Mouse (Mus musculus) ES-CJ7 (cell line): ENCODE measurements around the gene Ifrd2.

Experiments used
- DNase-seq: peaks from one replicate; pipeline ENCODE4 v3.0.0; 2011; ENCODE audit warnings: low read depth, low spot score

Gene Ifrd2

GRCm38 (mm10) chr9:107586974-107587832 is at the start of gene Ifrd2:
Gene Ifrd2 (plus strand): TSS chr9:107587642.
- DNase-seq: peak; percentile 99

GRCm38 (mm10) chr9:107538231-107538630 is 49.2 kb upstream of the Ifrd2 start:
- no peak for DNase-seq

DNA sequence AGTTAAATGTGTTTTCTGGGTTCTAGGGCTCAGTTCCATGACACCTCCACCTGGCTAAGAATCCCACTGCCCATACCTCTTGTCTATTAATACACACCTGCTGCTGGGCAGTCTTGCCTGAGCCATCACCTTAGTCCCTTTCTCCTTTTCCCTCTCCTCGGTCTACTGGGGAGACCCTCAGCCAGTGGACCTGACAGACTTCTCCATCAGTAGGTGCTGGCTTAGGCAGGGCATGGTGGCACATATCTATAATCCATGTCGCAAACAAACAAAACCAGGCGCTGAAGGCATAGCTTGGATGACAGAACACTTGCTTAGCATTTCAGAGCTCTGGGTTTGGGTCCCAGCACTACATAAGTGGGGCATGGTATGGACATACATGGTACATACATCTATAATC is 48.7 kb upstream of the Ifrd2 start:
- no peak for DNase-seq

DNA sequence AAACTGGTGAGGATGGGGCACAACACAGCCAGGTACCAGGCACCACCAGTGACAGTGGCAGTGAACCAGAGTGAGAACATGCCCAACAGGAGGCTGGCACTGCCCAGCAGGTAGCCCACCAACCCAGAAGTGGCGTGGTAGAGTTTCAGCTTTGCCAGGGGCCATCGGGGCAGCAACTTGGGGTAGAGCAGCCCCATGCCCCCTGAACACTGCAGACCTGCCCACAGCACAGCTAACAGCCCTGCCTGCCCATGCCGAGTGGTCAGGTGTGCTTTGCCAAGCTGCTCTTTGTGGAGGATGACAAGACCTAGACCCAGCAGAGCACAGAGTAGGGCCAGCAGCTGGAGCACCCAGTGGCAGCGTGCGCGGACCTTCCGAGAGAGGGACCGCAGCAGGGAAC is 47.5 kb upstream of the Ifrd2 start:
- DNase-seq: no peak

- DNase-seq: no peak
Observed at GRCm38 (mm10) chr9:107540420-107540819, 47.0 kb upstream of the Ifrd2 start.

DNA sequence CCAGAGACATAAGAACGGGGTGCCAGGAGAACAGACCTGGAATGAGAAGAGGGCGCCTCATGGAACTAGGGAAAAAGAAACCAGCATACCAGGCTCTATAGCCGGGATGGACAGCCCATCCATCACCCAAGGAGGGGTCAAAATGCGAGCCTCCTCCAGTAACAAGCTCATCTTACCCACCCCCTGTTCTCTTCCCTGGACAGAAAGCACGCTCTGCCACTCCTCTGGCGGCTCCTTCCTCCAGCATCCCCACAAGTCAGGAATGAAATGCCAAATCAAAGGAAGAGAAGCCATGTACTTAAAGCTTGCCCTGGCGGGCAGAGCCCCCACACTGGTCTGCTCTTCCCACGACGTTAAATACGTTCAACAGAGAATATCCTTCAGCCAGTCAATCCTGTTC is 46.4 kb upstream of the Ifrd2 start:
- no peak for DNase-seq

- peak; percentile 97 for DNase-seq
Observed at GRCm38 (mm10) chr9:107541474-107542351, 45.7 kb upstream of the Ifrd2 start, which contains the start of the genes Cyb561d2 and Nprl2. Gene Cyb561d2 (minus strand): TSS chr9:107542193. Gene Nprl2 (plus strand): TSS chr9:107542226.

GRCm38 (mm10) chr9:107542352-107542686 is 45.1 kb upstream of the Ifrd2 start:
- no peak for DNase-seq

DNA sequence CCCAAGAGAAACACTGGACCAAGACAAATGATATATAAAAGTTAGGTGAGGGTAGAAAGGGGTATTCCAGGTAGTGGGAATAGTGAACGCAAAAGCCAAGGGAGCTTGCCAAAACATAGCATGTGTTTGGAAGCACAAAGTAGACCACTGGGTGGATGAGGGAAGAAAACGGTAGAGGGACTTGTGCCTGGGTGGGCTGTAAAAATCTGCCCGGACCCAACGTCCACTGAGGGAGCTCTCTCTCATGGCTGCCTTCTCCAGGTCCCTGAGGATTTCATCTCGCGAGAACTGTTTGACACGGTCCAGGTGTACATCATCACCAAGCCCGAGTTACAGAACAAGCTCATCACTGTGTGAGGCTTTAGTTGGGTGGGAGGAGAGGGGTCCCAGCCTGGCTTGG is 44.7 kb upstream of the Ifrd2 start:
- peak; percentile 44 for DNase-seq

DNA sequence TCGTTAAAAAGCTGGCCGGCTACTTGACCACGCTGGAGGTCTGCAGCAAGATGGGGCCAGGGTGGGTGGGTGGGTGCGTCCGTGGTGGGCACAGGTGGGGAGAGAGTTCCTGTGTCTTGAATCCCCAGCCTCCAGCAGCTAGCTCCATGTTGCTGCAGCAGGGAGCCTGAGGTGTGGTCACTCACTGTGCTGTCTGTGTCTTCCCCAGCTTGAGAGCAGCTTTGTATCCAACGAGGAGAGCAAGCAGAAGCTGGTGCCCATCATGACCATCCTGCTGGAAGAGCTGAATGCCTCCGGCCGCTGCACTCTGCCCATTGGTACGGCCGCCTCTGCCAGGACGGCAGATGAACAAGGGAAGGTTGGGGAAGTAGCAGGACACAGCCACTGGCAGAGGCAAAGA is 44.1 kb upstream of the Ifrd2 start:
- DNase-seq: no peak

GRCm38 (mm10) chr9:107544196-107544700 is 43.2 kb upstream of the Ifrd2 start:
- no peak for DNase-seq

DNA sequence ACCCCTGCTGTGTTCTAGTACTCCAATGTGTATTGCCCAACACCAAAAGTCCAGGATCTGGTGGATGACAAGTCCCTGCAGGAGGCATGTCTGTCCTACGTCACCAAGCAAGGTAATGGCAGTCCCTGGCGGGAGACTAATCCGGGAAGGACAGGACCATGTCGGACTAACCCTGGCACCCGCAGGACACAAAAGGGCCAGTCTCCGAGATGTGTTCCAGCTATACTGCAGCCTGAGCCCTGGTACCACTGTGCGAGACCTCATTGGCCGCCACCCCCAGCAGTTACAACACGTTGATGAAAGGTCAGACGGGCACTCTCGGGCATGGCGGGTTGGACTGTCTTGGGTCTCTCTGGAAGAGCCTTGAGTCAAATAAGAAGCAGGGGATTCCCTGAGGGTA is 42.7 kb upstream of the Ifrd2 start:
- no peak for DNase-seq

- DNase-seq: no peak
Observed at GRCm38 (mm10) chr9:107545199-107545598, 42.2 kb upstream of the Ifrd2 start.

DNA sequence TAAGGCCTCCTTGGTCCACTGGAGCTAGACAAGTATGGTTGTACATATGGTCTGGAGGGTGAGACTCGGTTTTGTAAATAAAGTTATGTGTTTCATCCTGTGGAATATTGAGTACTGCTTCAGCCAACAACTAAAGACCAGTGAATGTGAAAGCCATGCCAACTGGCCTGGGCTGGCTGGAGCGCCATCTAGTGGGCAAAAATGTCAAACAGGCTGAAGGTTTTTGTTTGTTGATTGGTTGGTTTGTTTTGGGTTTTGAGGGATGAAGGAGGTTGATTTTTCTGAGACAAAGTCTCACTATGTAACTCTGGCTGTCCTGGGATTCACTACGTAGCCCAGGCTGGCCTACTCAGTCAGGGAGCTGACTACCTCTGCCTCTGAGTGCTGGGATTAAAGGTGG is 41.8 kb upstream of the Ifrd2 start:
- peak; percentile 71 for DNase-seq

- peak; percentile 87 for DNase-seq
Observed at GRCm38 (mm10) chr9:107547026-107547425, 40.4 kb upstream of the Ifrd2 start, which contains the start of gene Zmynd10. Gene Zmynd10 (plus strand): TSS chr9:107547298.

DNA sequence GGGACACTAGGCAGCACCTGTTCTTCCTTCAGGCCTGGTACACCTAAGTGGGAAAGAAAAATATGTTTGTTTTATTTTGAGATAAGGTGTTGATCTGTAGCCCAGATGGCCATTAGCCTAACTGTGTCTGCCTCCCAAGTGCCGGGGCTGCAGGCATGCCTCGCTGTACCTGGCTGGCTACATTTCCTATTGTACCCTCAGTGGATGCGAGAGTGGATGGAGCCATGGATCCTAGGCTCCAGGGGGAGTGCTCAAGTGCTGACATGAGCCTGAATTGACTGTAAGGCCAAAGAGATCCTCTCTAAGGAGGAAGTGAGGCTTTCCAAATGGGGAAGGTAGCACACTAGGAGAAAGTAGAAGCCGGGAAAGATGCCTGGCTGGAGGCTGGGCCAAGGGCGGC is 39.5 kb upstream of the Ifrd2 start:
- DNase-seq: no peak

DNA sequence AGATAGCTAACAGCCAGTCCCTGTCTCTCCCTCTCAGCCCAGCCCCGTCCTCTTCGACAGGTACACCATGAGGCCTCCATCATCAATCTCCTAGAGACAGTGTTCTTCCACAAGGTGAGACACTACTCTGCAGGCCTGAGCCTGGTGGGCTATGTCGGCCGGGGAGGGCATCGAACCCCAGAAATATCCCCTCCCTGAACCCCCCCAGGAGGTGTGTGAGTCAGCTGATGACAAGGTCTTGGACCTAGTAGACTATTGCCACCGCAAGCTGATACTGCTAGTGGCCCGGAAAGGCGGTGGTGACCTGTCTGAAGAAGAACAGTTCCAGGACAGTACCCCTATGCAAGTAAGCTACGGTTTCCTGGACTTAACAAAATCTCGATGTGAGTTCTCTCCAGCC is 38.6 kb upstream of the Ifrd2 start:
- DNase-seq: no peak

- no peak for DNase-seq
Observed at GRCm38 (mm10) chr9:107549297-107550074, 38.0 kb upstream of the Ifrd2 start.

DNA sequence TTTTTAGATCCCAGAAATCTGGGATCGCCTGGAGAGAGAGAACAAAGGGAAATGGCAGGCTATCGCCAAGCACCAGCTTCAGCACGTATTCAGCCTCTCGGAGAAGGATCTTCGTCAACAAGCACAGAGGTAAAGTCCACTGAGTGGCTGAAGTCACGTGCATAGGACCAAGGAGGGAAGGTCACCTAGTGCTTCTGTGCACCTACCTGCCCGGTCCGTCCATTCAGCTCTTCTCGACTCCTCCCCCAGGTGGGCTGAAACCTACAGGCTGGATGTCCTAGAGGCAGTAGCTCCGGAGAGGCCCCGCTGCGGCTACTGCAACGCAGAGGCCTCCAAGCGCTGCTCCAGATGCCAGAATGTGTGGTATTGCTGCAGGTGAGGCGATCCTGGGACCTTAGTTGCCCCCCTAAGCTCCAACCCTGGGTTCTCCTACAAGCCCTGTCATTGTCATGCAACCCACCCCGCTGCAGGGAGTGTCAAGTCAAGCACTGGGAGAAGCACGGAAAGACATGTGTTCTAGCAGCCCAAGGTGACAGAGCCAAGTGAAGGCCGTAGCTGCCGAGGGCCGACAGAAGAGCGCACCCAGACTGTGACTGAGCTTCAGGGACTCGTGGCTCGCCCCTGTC is 36.8 kb upstream of the Ifrd2 start:
- DNase-seq: peak; percentile 64

DNA sequence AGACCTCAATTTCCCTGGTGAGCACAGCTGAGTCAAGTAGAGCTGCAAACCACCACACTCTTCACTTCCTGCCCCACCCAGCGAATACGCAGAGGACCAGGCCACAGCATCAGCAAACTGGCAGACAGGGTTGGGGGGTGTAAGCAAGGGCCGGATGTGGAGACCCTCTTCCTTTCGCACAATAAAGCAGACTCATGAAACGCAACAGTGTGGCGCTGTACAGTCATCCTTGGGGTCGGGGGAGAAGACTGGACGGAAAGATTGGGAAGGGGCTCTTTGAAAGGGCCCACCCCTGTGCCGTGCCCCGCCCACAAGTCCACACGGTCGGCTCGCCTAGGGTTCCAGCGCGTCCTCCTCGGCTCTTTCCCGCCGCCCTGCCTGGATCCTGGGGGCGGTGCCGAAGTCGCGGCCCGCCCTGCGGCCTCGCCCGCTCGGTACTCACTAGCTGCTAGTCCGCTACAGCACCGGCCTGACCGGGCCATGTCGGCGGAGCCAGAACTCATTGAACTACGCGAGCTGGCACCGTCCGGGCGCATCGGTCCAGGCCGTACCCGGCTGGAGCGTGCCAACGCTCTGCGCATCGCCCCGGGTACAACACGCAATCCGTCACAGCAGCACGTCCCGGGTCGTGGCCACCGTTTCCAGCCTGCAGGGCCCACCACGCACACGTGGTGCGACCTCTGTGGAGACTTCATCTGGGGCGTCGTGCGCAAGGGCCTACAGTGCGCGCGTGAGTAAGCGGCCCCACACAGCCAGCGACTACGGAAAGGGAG is 36.1 kb upstream of the Ifrd2 start, which contains the start of gene Rassf1:
Gene Rassf1, plus strand, starts transcription at position 439 of the 773 bp plus-strand sequence.
- DNase-seq: no peak
